Mouse (Mus musculus): ENCODE data around the gene Vmn1r26. TPM values are rescaled to one million over a fixed set of nuclear protein-coding genes. Genes with fewer than 3 reads are reported as not detected.
"Not testable (repeated sequence)": the region's sequence is repeated elsewhere in the genome, so short reads cannot be mapped to it uniquely, and the experiment has no call there.

The Vmn1r26 gene
- not detected in 2 replicates for total RNA-seq (2021)
- long read RNA-seq: 0 reads

- no peak for DNase-seq
These were observed at the start of gene Vmn1r26 for GRCm38 (mm10) chr6:58015059-58015458. Gene Vmn1r26, minus strand, starts transcription at chr6:58015159.

- no peak for DNase-seq
These were observed 29.1 kb upstream of the Vmn1r26 start for GRCm38 (mm10) chr6:58044025-58044424.

GRCm38 (mm10) chr6:58017478-58017877 is 2.5 kb upstream of the Vmn1r26 start:
- not testable (repeated sequence) for DNase-seq

GRCm38 (mm10) chr6:57980710-57981109 is 34.2 kb downstream of the Vmn1r26 start, which contains the start of gene Vmn1r25:
Gene Vmn1r25, minus strand, starts transcription at chr6:57980810.
- no peak for DNase-seq

GRCm38 (mm10) chr6:57961403-57961802 is 53.6 kb downstream of the Vmn1r26 start, which contains the start of gene Vmn1r24:
Gene Vmn1r24, minus strand, starts transcription at chr6:57961503.
- DNase-seq: not testable (repeated sequence)

Other genes starting within 250 kb of the Vmn1r26 start
- 14.8 and 16.2 TPM in 2 replicates for gene Vopp1, start 190.0 kb downstream of the Vmn1r26 start, total RNA-seq (2021)
- gene Vmn1r21, start 164.8 kb downstream of the Vmn1r26 start, total RNA-seq (2021): not detected in 2 replicates
- gene Vmn1r22, start 107.1 kb downstream of the Vmn1r26 start, total RNA-seq (2021): not detected in 2 replicates
- gene Vmn1r23, start 88.3 kb downstream of the Vmn1r26 start, total RNA-seq (2021): not detected in 2 replicates
- not detected in 2 replicates for gene Vmn1r24, start 53.7 kb downstream of the Vmn1r26 start, total RNA-seq (2021)
- gene Vmn1r25, start 34.3 kb downstream of the Vmn1r26 start, total RNA-seq (2021): not detected in 2 replicates
- gene Vmn1r27, start 203.7 kb upstream of the Vmn1r26 start, total RNA-seq (2021): not detected in 2 replicates
- gene Vmn1r28, start 246.9 kb upstream of the Vmn1r26 start, total RNA-seq (2021): not detected in 2 replicates